Mouse (Mus musculus): ENCODE measurements around the gene Hoxb13.

DNA sequence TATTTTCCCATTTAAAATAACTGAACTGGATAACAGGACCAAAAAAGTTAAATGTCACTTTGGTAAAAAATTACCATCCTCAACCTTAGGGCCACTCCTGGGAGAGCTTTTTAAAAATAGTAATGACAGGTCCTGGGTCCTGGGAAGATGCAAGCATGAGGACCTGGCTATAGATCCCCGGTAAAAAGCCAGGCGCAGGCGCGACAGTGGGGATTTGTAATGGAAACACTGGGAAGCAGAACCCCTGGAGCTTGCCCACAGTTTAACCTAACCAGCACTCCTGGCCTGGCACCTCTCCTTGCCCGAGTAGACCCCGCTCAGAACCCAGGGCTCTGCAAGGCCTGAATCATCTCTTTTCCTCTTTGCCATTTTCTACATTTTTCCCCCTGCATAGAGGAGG lies 19.2 kb upstream of the Hoxb13 start:
- TF ChIP-seq POLR2A (IDR thresholded peaks at IDR 0.05; ENCODE audit: borderline replicate concordance, control insufficient read depth, low read depth, low read length) (no peak), CTCF (IDR thresholded peaks at IDR 0.05; ENCODE audit: control insufficient read depth, insufficient read depth, low read length) (no peak)
